ENCODE assay signal across 18 mouse cellular contexts in the genomic region with DNA sequence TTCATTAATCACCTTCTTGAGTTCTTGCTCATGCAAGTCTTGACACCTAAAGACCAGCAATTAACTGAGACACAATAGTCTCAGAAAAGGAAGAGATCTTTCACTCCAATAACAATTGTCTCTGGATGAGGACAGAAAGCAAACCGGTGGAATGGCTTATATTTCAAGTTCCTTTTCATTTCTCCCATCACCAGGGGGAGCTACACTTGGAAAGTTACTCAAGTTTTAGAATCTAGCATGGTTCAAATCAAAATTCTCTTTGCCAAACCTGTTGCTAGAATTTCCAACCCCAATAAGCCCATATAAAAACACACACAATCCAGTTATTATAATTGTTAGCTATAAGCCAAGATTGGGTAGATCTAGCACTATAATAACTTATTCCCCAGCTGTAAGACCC. TPM values are rescaled to one million over a fixed set of nuclear protein-coding genes. Genes with fewer than 3 reads are reported as not detected.
DNase-seq lines count a peak whose midpoint lies in the region; ATAC-seq and TF ChIP-seq lines count a peak whose summit lies in the region.
"Had no signal": no experiment of that assay in that cellular context is flagged by ENCODE, and none has a peak within 500 bp of the region (broad histone marks: within the 10 kb centered on the region; RNA-seq: fewer than 3 reads in every experiment).

No protein-coding gene starts in this region.

- H3K79me2 ChIP-seq in heart, adult 2 months (replicated peaks; ENCODE audit: control insufficient read depth, insufficient read depth, low read length), result no peaks in the 10 kb centered on the region

- no peak for ATAC-seq in liver, postnatal 0 days
- ATAC-seq in liver, embryonic 11.5 days (replicated peaks; ENCODE audit: low FRiP score), result no peak
- ATAC-seq: intestine, embryonic 15.5 days had no signal

- no peaks in the 10 kb centered on the region for H3K27me3 ChIP-seq in heart, adult 2 months (ENCODE audit: control insufficient read depth, insufficient read depth, low read length)
- H3K27me3 ChIP-seq in liver, postnatal 0 days (ENCODE audit: insufficient read depth, low read length), result no peaks in the 10 kb centered on the region
- H3K27me3 ChIP-seq in liver, embryonic 11.5 days (replicated peaks; ENCODE audit: control insufficient read depth, insufficient read depth, low read length), result no peaks in the 10 kb centered on the region
- H3K27me3 ChIP-seq: forebrain, embryonic 12.5 days; heart, embryonic 13.5 days; intestine, embryonic 15.5 days; liver, embryonic 15.5 days; megakaryocyte, embryonic 14.5 days; neural tube, embryonic 15.5 days had no signal

- no peaks in the 10 kb centered on the region for H3K9me3 ChIP-seq in liver, postnatal 0 days (ENCODE audit: low read length)
- H3K9me3 ChIP-seq in liver, embryonic 11.5 days (ENCODE audit: control insufficient read depth, low read length), result no peaks in the 10 kb centered on the region
- H3K9me3 ChIP-seq: forebrain, embryonic 12.5 days; heart, embryonic 13.5 days; hindbrain, embryonic 10.5 days; intestine, embryonic 15.5 days; limb, embryonic 10.5 days; liver, embryonic 15.5 days; megakaryocyte, embryonic 14.5 days; neural tube, embryonic 15.5 days had no signal

- TF ChIP-seq EP300 in heart, adult 2 months (IDR thresholded peaks at IDR 0.05; ENCODE audit: insufficient read depth, low read depth, low read length), result no peak
- no peak for TF ChIP-seq EP300 in liver, postnatal 0 days (IDR thresholded peaks at IDR 0.05; ENCODE audit: low read depth)

- no peaks in the 10 kb centered on the region for H3K36me3 ChIP-seq in heart, adult 2 months (ENCODE audit: control insufficient read depth, insufficient read depth, low read length)
- H3K36me3 ChIP-seq in liver, postnatal 0 days (replicated peaks; ENCODE audit: insufficient read depth, low read length), result no peaks in the 10 kb centered on the region
- H3K36me3 ChIP-seq in liver, embryonic 11.5 days (ENCODE audit: control insufficient read depth, insufficient read depth, low read length), result no peaks in the 10 kb centered on the region
- H3K36me3 ChIP-seq: forebrain, embryonic 12.5 days; heart, embryonic 13.5 days; hindbrain, embryonic 10.5 days; intestine, embryonic 15.5 days; limb, embryonic 10.5 days; liver, embryonic 15.5 days; neural tube, embryonic 15.5 days had no signal

- no peak overlapping the region for H3K4me3 ChIP-seq in heart, adult 2 months
- H3K4me3 ChIP-seq in liver, postnatal 0 days (ENCODE audit: low read depth, low read length), result no peak overlapping the region
- H3K4me3 ChIP-seq in liver, embryonic 11.5 days (ENCODE audit: low read depth, low read length), result no peak overlapping the region
- H3K4me3 ChIP-seq: forebrain, embryonic 12.5 days; heart, embryonic 13.5 days; hindbrain, embryonic 10.5 days; intestine, embryonic 15.5 days; limb, embryonic 10.5 days; liver, embryonic 15.5 days; megakaryocyte, embryonic 14.5 days; neural tube, embryonic 15.5 days had no signal

- H3K9ac ChIP-seq in heart, adult 2 months (ENCODE audit: low read depth, low read length), result no peak overlapping the region
- no peak overlapping the region for H3K9ac ChIP-seq in liver, postnatal 0 days (replicated peaks)
- no peak overlapping the region for H3K9ac ChIP-seq in liver, embryonic 11.5 days (ENCODE audit: low read depth, low read length)
- H3K9ac ChIP-seq: forebrain, embryonic 12.5 days; heart, embryonic 13.5 days; intestine, embryonic 15.5 days; liver, embryonic 15.5 days; neural tube, embryonic 15.5 days had no signal

- TF ChIP-seq CTCF in heart, adult 2 months (IDR thresholded peaks at IDR 0.05), result peak; percentile 49
- TF ChIP-seq CTCF in liver, postnatal 0 days (IDR thresholded peaks at IDR 0.05; ENCODE audit: low read depth), result peak; percentile 22; the same call in 1 of the 2 replicates

- H3K27ac ChIP-seq in heart, adult 2 months, result no peak overlapping the region
- H3K27ac ChIP-seq in liver, postnatal 0 days (ENCODE audit: low read depth), result no peak overlapping the region
- no peak overlapping the region for H3K27ac ChIP-seq in liver, embryonic 11.5 days (ENCODE audit: low read depth, low read length)
- H3K27ac ChIP-seq: forebrain, embryonic 12.5 days; heart, embryonic 13.5 days; hindbrain, embryonic 10.5 days; intestine, embryonic 15.5 days; limb, embryonic 10.5 days; liver, embryonic 15.5 days; neural tube, embryonic 15.5 days had no signal

- no peaks in the 10 kb centered on the region for H3K4me1 ChIP-seq in heart, adult 2 months (ENCODE audit: control insufficient read depth, insufficient read depth, low read length)
- no peaks in the 10 kb centered on the region for H3K4me1 ChIP-seq in liver, postnatal 0 days (ENCODE audit: insufficient read depth)
- no peaks in the 10 kb centered on the region for H3K4me1 ChIP-seq in liver, embryonic 11.5 days (replicated peaks; ENCODE audit: control insufficient read depth, insufficient read depth, low read length)
- H3K4me1 ChIP-seq: forebrain, embryonic 12.5 days; heart, embryonic 13.5 days; hindbrain, embryonic 10.5 days; intestine, embryonic 15.5 days; limb, embryonic 10.5 days; liver, embryonic 15.5 days; megakaryocyte, embryonic 14.5 days; neural tube, embryonic 15.5 days had no signal

- intact Hi-C loops in heart, adult 2 months (cut with DNase I), result no loop called here

- TF ChIP-seq POLR2A in heart, adult 2 months (IDR thresholded peaks at IDR 0.05; ENCODE audit: insufficient read depth, low read depth, low read length), result no peak

- WGBS in heart, adult 2 months, result 27% methylated on average over 1 of the region's 1 CpGs
- 31% methylated on average over 1 of the region's 1 CpGs for WGBS in liver, postnatal 0 days (ENCODE audit: insufficient replicate concordance)
- 29% methylated on average over 1 of the region's 1 CpGs for WGBS in liver, embryonic 11.5 days

- DNase-seq in heart, adult 2 months, result no peak
- no peak for DNase-seq in heart, adult 8-10 months (ENCODE audit: low spot score)
- DNase-seq in liver, postnatal 0 days, result no peak
- DNase-seq in liver, embryonic 11.5 days (ENCODE audit: low spot score), result no peak
- DNase-seq in 416B (ENCODE audit: low read depth), result peak; percentile 41
- peak; percentile 52 for DNase-seq in NIH3T3 (ENCODE audit: low read depth)
- no peak for DNase-seq in spleen, postnatal 4 days (ENCODE audit: low spot score in 2 of 2)
- DNase-seq: cerebellum, postnatal 14 days; kidney, postnatal 36 days; thymus, postnatal 36 days had no signal

- H3K4me2 ChIP-seq in liver, postnatal 0 days (ENCODE audit: low read depth, low read length), result no peak overlapping the region
- no peak overlapping the region for H3K4me2 ChIP-seq in liver, embryonic 11.5 days
- H3K4me2 ChIP-seq: forebrain, embryonic 12.5 days; heart, embryonic 13.5 days; intestine, embryonic 15.5 days; liver, embryonic 15.5 days; neural tube, embryonic 15.5 days had no signal

RNA-seq across cellular contexts. Expression of gene Ing3, which starts 25.2 kb away (rescaled TPM):
- total RNA-seq in heart, adult 2 months (2021), result 10 to 100 TPM; 12.1 to 14.9 TPM
- polyA plus RNA-seq in heart, adult 2 months (2012; rRNA removed), result 5.1 and 7.9 TPM in 2 replicates
- 10 to 100 TPM; 10.1 to 11.6 (median 10.8) TPM for total RNA-seq in heart, adult 8-10 months (2022)
- polyA plus RNA-seq in liver, postnatal 0 days (2015; fragmentation: Nextera tagmentation; extraction: Ambion mirVana), result 12.0 and 15.0 TPM in 2 replicates
- 28.4 and 29.2 TPM in 2 replicates for polyA plus RNA-seq in liver, embryonic 11.5 days (2014; fragmentation: Nextera tagmentation; extraction: Ambion mirVana)

Comparison
In these comparisons a context has a peak if more than half of its experiments do, and no peak if none do; other contexts are left out.
1. DNase-seq: peak in 416B (single experiment) and NIH3T3 (single experiment); none in heart, adult 2 months (0 of 2), heart, adult 8-10 months (single experiment), liver, postnatal 0 days (single experiment), liver, embryonic 11.5 days (single experiment) and spleen, postnatal 4 days (0 of 2).